Mouse (Mus musculus): ENCODE results near the gene Hadha. TPM values are rescaled to one million over a fixed set of nuclear protein-coding genes. Genes with fewer than 3 reads are reported as not detected.

Gene Hadha
- polyA plus RNA-seq, 1 experiment from 2014 or later, result 61.7 TPM

GRCm38 (mm10) chr5:30092701-30093100 is 62.3 kb downstream of the Hadha start:
- no peak overlapping the region for H3K4me2 ChIP-seq (ENCODE audit: low read length)
- H3K9ac ChIP-seq (replicated peaks; ENCODE audit: low read length), result no peak overlapping the region
- ATAC-seq (ENCODE audit: low FRiP score, low TSS enrichment), result no peak
- DNase-seq, result no peak
- 73% methylated on average over 13 of the region's 13 CpGs for WGBS
- H3K9me3 ChIP-seq (ENCODE audit: control insufficient read depth, low read length), result no peaks in the 10 kb centered on the region
- H3K4me1 ChIP-seq (ENCODE audit: control insufficient read depth, insufficient read depth, low read length), result no peaks in the 10 kb centered on the region
- H3K36me3 ChIP-seq (ENCODE audit: control insufficient read depth, insufficient read depth, low read length), result no peaks in the 10 kb centered on the region
- no peak overlapping the region for H3K4me3 ChIP-seq (replicated peaks; ENCODE audit: low read depth, low read length)
- H3K27ac ChIP-seq (replicated peaks; ENCODE audit: low read depth, low read length), result no peak overlapping the region
- no peaks in the 10 kb centered on the region for H3K27me3 ChIP-seq (ENCODE audit: control insufficient read depth, insufficient read depth, low read length)

GRCm38 (mm10) chr5:30072825-30073821 is 81.8 kb downstream of the Hadha start, which contains the start of gene Tyms:
TSS of gene Tyms (minus strand) at chr5:30073617.
- WGBS, result 2% methylated on average over 45 of the region's 45 CpGs
- H3K4me3 ChIP-seq (replicated peaks; ENCODE audit: low read depth, low read length), result peak within 1 kb of the TSS; percentile 61
- peak within 1 kb of the TSS; percentile 64 for H3K9ac ChIP-seq (replicated peaks; ENCODE audit: low read length)
- no peaks in the 10 kb centered on the region for H3K4me1 ChIP-seq (ENCODE audit: control insufficient read depth, insufficient read depth, low read length)
- peak within 1 kb of the TSS; percentile 59 for H3K4me2 ChIP-seq (ENCODE audit: low read length)
- no peaks in the 10 kb centered on the region for H3K9me3 ChIP-seq (ENCODE audit: control insufficient read depth, low read length)
- H3K27ac ChIP-seq (replicated peaks; ENCODE audit: low read depth, low read length), result peak within 1 kb of the TSS; percentile 60
- H3K36me3 ChIP-seq (ENCODE audit: control insufficient read depth, insufficient read depth, low read length), result peaks cover 17% of the 10 kb centered on the region
- DNase-seq, result peak; percentile 90
- H3K27me3 ChIP-seq (ENCODE audit: control insufficient read depth, insufficient read depth, low read length), result no peaks in the 10 kb centered on the region
- ATAC-seq (ENCODE audit: low FRiP score, low TSS enrichment), result peak; percentile 78; the same call in 1 of the 2 replicates

- 65% methylated on average over 3 of the region's 3 CpGs for WGBS
- Histone ChIP-seq H3K27ac (replicated peaks; ENCODE audit: low read depth, low read length) (no peak overlapping the region), H3K27me3 (ENCODE audit: control insufficient read depth, insufficient read depth, low read length) (no peaks in the 10 kb centered on the region), H3K36me3 (ENCODE audit: control insufficient read depth, insufficient read depth, low read length) (peaks cover 25% of the 10 kb centered on the region), H3K4me3 (replicated peaks; ENCODE audit: low read depth, low read length) (peak overlapping the region; percentile 61), H3K9me3 (ENCODE audit: control insufficient read depth, low read length) (no peaks in the 10 kb centered on the region), H3K4me2 (ENCODE audit: low read length) (peak overlapping the region; percentile 59), H3K4me1 (ENCODE audit: control insufficient read depth, insufficient read depth, low read length) (no peaks in the 10 kb centered on the region), H3K9ac (replicated peaks; ENCODE audit: low read length) (peak overlapping the region; percentile 64; the same call in 1 of the 2 replicates)
- ATAC-seq (ENCODE audit: low FRiP score, low TSS enrichment) (no peak), DNase-seq (no peak)
Measured at GRCm38 (mm10) chr5:30072377-30072776, 82.6 kb downstream of the Hadha start.

- DNase-seq (no peak), ATAC-seq (ENCODE audit: low FRiP score, low TSS enrichment) (no peak)
- Histone ChIP-seq H3K4me3 (replicated peaks; ENCODE audit: low read depth, low read length) (no peak overlapping the region), H3K27me3 (ENCODE audit: control insufficient read depth, insufficient read depth, low read length) (no peaks in the 10 kb centered on the region), H3K9ac (replicated peaks; ENCODE audit: low read length) (no peak overlapping the region; the same call in 1 of the 2 replicates), H3K9me3 (ENCODE audit: control insufficient read depth, low read length) (no peaks in the 10 kb centered on the region), H3K36me3 (ENCODE audit: control insufficient read depth, insufficient read depth, low read length) (peaks cover 28% of the 10 kb centered on the region), H3K4me2 (ENCODE audit: low read length) (no peak overlapping the region), H3K27ac (replicated peaks; ENCODE audit: low read depth, low read length) (no peak overlapping the region), H3K4me1 (ENCODE audit: control insufficient read depth, insufficient read depth, low read length) (no peaks in the 10 kb centered on the region)
- WGBS, result 85% methylated on average over 6 of the region's 6 CpGs
Measured at GRCm38 (mm10) chr5:30071677-30072076, 83.3 kb downstream of the Hadha start.

MicroRNAs within 50 kb of the gene (microRNA counts, 519-probe panel; counts per million panel counts)
- not detected for microRNA mmu-miR-1960

Small RNA genes within 50 kb of the gene (microRNA-seq; reads per million reads assigned to microRNA genes)
- 1.2 reads per million for gene Mir1960

Other genes starting within 250 kb of the Hadha start
- not detected in 2 replicates for gene Il6, start 142.0 kb downstream of the Hadha start, polyA plus RNA-seq (2014; fragmentation: Nextera tagmentation; extraction: Ambion mirVana)
- 45.2 and 63.6 TPM in 2 replicates for gene Tyms, start 81.5 kb downstream of the Hadha start, polyA plus RNA-seq (2014; fragmentation: Nextera tagmentation; extraction: Ambion mirVana)
- gene Garem2, start 50.0 kb downstream of the Hadha start, polyA plus RNA-seq (2014; fragmentation: Nextera tagmentation; extraction: Ambion mirVana), result 14.3 and 17.2 TPM in 2 replicates
- 6.0 and 6.5 TPM in 2 replicates for gene 3110082J24Rik, start 49.1 kb downstream of the Hadha start, polyA plus RNA-seq (2014; fragmentation: Nextera tagmentation; extraction: Ambion mirVana)
- gene Hadhb, start 86 bp upstream of the Hadha start, polyA plus RNA-seq (2014; fragmentation: Nextera tagmentation; extraction: Ambion mirVana), result 46.2 and 57.0 TPM in 2 replicates
- gene Adgrf3, start 50.6 kb upstream of the Hadha start, polyA plus RNA-seq (2014; fragmentation: Nextera tagmentation; extraction: Ambion mirVana), result not detected in 2 replicates
- 36.2 and 47.0 TPM in 2 replicates for gene Selenoi, start 77.4 kb upstream of the Hadha start, polyA plus RNA-seq (2014; fragmentation: Nextera tagmentation; extraction: Ambion mirVana)
- gene Drc1, start 126.2 kb upstream of the Hadha start, polyA plus RNA-seq (2014; fragmentation: Nextera tagmentation; extraction: Ambion mirVana), result 3.4 and 4.3 TPM in 2 replicates

All from midbrain, embryonic 14.5 days (tissue).